Mouse (Mus musculus) erythroblast, embryonic 14.5 days (primary cell): ENCODE results near the gene Mfap5.

Source experiments
- GATA1 ChIP-seq: IDR thresholded peaks from 2 replicates; pipeline ENCODE4 v1.6.1; 2012; ENCODE audit warnings: low read length, inconsistent platforms, mixed read lengths
- TAL1 ChIP-seq: IDR thresholded peaks from 3 replicates; pipeline ENCODE4 v1.6.1; 2012; ENCODE audit warnings: low read length, inconsistent platforms, mixed read lengths

GRCm38 (mm10) chr6:122512914-122513878 is 7.6 kb downstream of the Mfap5 start:
- TF ChIP-seq GATA1 (no peak), TAL1 (no peak)
